In genomic region chr2:181459153-181459672, GRCm38 (mm10) we compare ENCODE assay signal across 8 mouse cellular contexts. TPM values are rescaled to one million over a fixed set of nuclear protein-coding genes. Genes with fewer than 3 reads are reported as not detected.
A peak's percentile ranks its signal among the peaks of the same experiment; 100 is the strongest.
DNase-seq lines count a peak whose midpoint lies in the region; ATAC-seq and TF ChIP-seq lines count a peak whose summit lies in the region.

Zbtb46 (minus strand) TSS chr2:181459426.

- no peak for TF ChIP-seq POLR2A in bone marrow, adult 2 months (IDR thresholded peaks at IDR 0.05; ENCODE audit: borderline replicate concordance, control insufficient read depth, low read depth, low read length)

- peak within 1 kb of the TSS; percentile 93 for H3K27ac ChIP-seq in bone marrow, adult 2 months (ENCODE audit: control insufficient read depth, insufficient read depth, low read depth, low read length, poor library complexity)
- H3K27ac ChIP-seq in heart, embryonic 14.5 days (replicated peaks in 1 of 2; ENCODE audit: control insufficient read depth in 1 of 2, insufficient read depth in 1 of 2, low read depth in 2 of 2, low read length in 2 of 2) = peak within 1 kb of the TSS; percentile 28 to 73
- peak within 1 kb of the TSS; percentile 97 for H3K27ac ChIP-seq in liver, embryonic 16.5 days (ENCODE audit: low read length)
- H3K27ac ChIP-seq in neural tube, embryonic 12.5 days = peak within 1 kb of the TSS; percentile 64
- H3K27ac ChIP-seq in stomach, embryonic 16.5 days (ENCODE audit: low read length) = peak within 1 kb of the TSS; percentile 14

- no peaks in the 10 kb centered on the region for H3K36me3 ChIP-seq in heart, embryonic 14.5 days (ENCODE audit: control insufficient read depth, insufficient read depth, low read length)
- H3K36me3 ChIP-seq in liver, embryonic 16.5 days (ENCODE audit: control insufficient read depth, insufficient read depth) = no peaks in the 10 kb centered on the region
- no peaks in the 10 kb centered on the region for H3K36me3 ChIP-seq in neural tube, embryonic 12.5 days
- no peaks in the 10 kb centered on the region for H3K36me3 ChIP-seq in stomach, embryonic 16.5 days (ENCODE audit: control insufficient read depth, insufficient read depth, low read length)

- H3K9ac ChIP-seq in heart, embryonic 14.5 days (ENCODE audit: low read length) = peak within 1 kb of the TSS; percentile 85
- peak within 1 kb of the TSS; percentile 89 for H3K9ac ChIP-seq in liver, embryonic 16.5 days (ENCODE audit: low read depth, low read length)
- H3K9ac ChIP-seq in neural tube, embryonic 12.5 days = peak within 1 kb of the TSS; percentile 88
- H3K9ac ChIP-seq in stomach, embryonic 16.5 days (ENCODE audit: low read length) = peak within 1 kb of the TSS; percentile 81

- H3K4me1 ChIP-seq in bone marrow, adult 2 months (ENCODE audit: control insufficient read depth, insufficient read depth, low read length) = no peaks in the 10 kb centered on the region
- peaks cover 11 to 24% of the 10 kb centered on the region in 2 experiments; a peak in 3 of 4 replicates for H3K4me1 ChIP-seq in heart, embryonic 14.5 days (ENCODE audit: control insufficient read depth in 2 of 2, insufficient read depth in 2 of 2, low read length in 2 of 2)
- peaks cover 55% of the 10 kb centered on the region for H3K4me1 ChIP-seq in liver, embryonic 16.5 days (ENCODE audit: control insufficient read depth, low read depth, low read length)
- H3K4me1 ChIP-seq in neural tube, embryonic 12.5 days = peaks cover 17% of the 10 kb centered on the region
- H3K4me1 ChIP-seq in stomach, embryonic 16.5 days (ENCODE audit: control insufficient read depth, insufficient read depth, low read length) = no peaks in the 10 kb centered on the region

- DNase-seq in A20 (ENCODE audit: low read depth, low spot score) = peak; percentile 72
- peak; percentile 96 for DNase-seq in kidney, postnatal 10 days

- no peak for TF ChIP-seq CTCF in bone marrow, adult 2 months (IDR thresholded peaks at IDR 0.05; ENCODE audit: control insufficient read depth, insufficient read depth, low read length)

- 2% methylated on average over 83 of the region's 83 CpGs for WGBS in bone marrow, adult 2 months
- WGBS in heart, embryonic 14.5 days = under 1% methylated on average over 50 of the region's 83 CpGs
- WGBS in liver, embryonic 16.5 days (ENCODE audit: insufficient replicate concordance) = 0% methylated on average over 44 of the region's 83 CpGs
- WGBS in neural tube, embryonic 12.5 days = 2% methylated on average over 60 of the region's 83 CpGs
- WGBS in stomach, embryonic 16.5 days = under 1% methylated on average over 78 of the region's 83 CpGs

- H3K4me3 ChIP-seq in bone marrow, adult 2 months (replicated peaks; ENCODE audit: control insufficient read depth, low read depth, low read length) = peak within 1 kb of the TSS; percentile 79
- peak within 1 kb of the TSS; percentile 67 to 75 for H3K4me3 ChIP-seq in heart, embryonic 14.5 days (ENCODE audit: control insufficient read depth in 1 of 2, insufficient read depth in 1 of 2, low read depth in 1 of 2, low read length in 2 of 2)
- peak within 1 kb of the TSS; percentile 98 for H3K4me3 ChIP-seq in liver, embryonic 16.5 days (ENCODE audit: low read depth, low read length)
- peak within 1 kb of the TSS; percentile 96 for H3K4me3 ChIP-seq in neural tube, embryonic 12.5 days
- H3K4me3 ChIP-seq in stomach, embryonic 16.5 days (replicated peaks; ENCODE audit: low read length) = peak within 1 kb of the TSS; percentile 67

- no peaks in the 10 kb centered on the region for H3K9me3 ChIP-seq in heart, embryonic 14.5 days (ENCODE audit: control insufficient read depth, low read length)
- no peaks in the 10 kb centered on the region for H3K9me3 ChIP-seq in liver, embryonic 16.5 days (replicated peaks; ENCODE audit: control insufficient read depth, low read length)
- no peaks in the 10 kb centered on the region for H3K9me3 ChIP-seq in neural tube, embryonic 12.5 days
- no peaks in the 10 kb centered on the region for H3K9me3 ChIP-seq in stomach, embryonic 16.5 days (replicated peaks; ENCODE audit: control insufficient read depth, low read length)

- H3K27me3 ChIP-seq in heart, embryonic 14.5 days (ENCODE audit: control insufficient read depth, insufficient read depth, low read length) = no peaks in the 10 kb centered on the region
- H3K27me3 ChIP-seq in liver, embryonic 16.5 days (ENCODE audit: control insufficient read depth, insufficient read depth, low read depth, low read length) = peaks cover 9% of the 10 kb centered on the region; the same call in 1 of the 2 replicates
- H3K27me3 ChIP-seq in neural tube, embryonic 12.5 days (replicated peaks) = 0 out of 2 replicates have a peak, but pooled peaks cover 3% of the 10 kb centered on the region
- no peaks in the 10 kb centered on the region for H3K27me3 ChIP-seq in stomach, embryonic 16.5 days (ENCODE audit: control insufficient read depth, insufficient read depth, low read length)

- peak; percentile 31 for ATAC-seq in erythroblast, adult 5-6 weeks (replicated peaks; ENCODE audit: low FRiP score, poor library complexity, severe bottlenecking)
- ATAC-seq in heart, embryonic 14.5 days (ENCODE audit: insufficient number of reproducible peaks, insufficient read depth, low FRiP score, low read depth) = peak; percentile 91
- ATAC-seq in liver, embryonic 16.5 days (ENCODE audit: low read depth) = peak; percentile 83
- peak; percentile 91 for ATAC-seq in neural tube, embryonic 12.5 days (ENCODE audit: low FRiP score, low read depth)
- ATAC-seq in stomach, embryonic 16.5 days (ENCODE audit: insufficient read depth, low FRiP score) = peak; percentile 92

- H3K4me2 ChIP-seq in heart, embryonic 14.5 days (ENCODE audit: low read length) = peak within 1 kb of the TSS; percentile 100
- peak within 1 kb of the TSS; percentile 100 for H3K4me2 ChIP-seq in liver, embryonic 16.5 days (ENCODE audit: low read depth, low read length)
- peak within 1 kb of the TSS; percentile 94 for H3K4me2 ChIP-seq in neural tube, embryonic 12.5 days (replicated peaks)
- H3K4me2 ChIP-seq in stomach, embryonic 16.5 days (ENCODE audit: low read depth, low read length) = peak within 1 kb of the TSS; percentile 99

RNA-seq across cellular contexts. Expression of gene Zbtb46, which starts in this region (rescaled TPM):
- polyA plus RNA-seq in bone marrow, adult 2 months (2011; ENCODE audit: insufficient read depth, insufficient read length, low replicate concordance, missing spikeins) = 5.2 and 9.7 TPM in 2 replicates
- 1.9 and 2.9 TPM in 2 replicates for total RNA-seq in erythroblast, adult 5-6 weeks (2015; ENCODE audit: low replicate concordance)
- total RNA-seq in erythroblast, adult 5-6 weeks (2017; ENCODE audit: low replicate concordance) = 5.4 and 6.2 TPM in 2 replicates
- polyA plus RNA-seq in heart, embryonic 14.5 days (2014; fragmentation: Nextera tagmentation; extraction: Ambion mirVana) = 8.8 and 10.6 TPM in 2 replicates
- polyA plus RNA-seq in liver, embryonic 16.5 days (2015; fragmentation: Nextera tagmentation; extraction: Ambion mirVana) = 7.0 and 7.5 TPM in 2 replicates
- 26.8 and 27.2 TPM in 2 replicates for polyA plus RNA-seq in neural tube, embryonic 12.5 days (2016; fragmentation: Nextera tagmentation; extraction: Ambion mirVana)
- polyA plus RNA-seq in stomach, embryonic 16.5 days (2015; fragmentation: Nextera tagmentation; extraction: Ambion mirVana) = 7.9 and 9.7 TPM in 2 replicates

Comparison
In these comparisons a context has a peak if more than half of its experiments do, and no peak if none do; other contexts are left out.
1. Peak in every context shown above with its lines: DNase-seq, ATAC-seq, H3K4me3 ChIP-seq and H3K27ac ChIP-seq.
2. H3K27ac ChIP-seq: peak in every context shown above with its lines; median percentile 97 in liver, embryonic 16.5 days; 93 in bone marrow, adult 2 months; 64 in neural tube, embryonic 12.5 days; 50 in heart, embryonic 14.5 days; 14 in stomach, embryonic 16.5 days.
3. ATAC-seq: peak in every context shown above with its lines; median percentile 92 in stomach, embryonic 16.5 days; 91 in heart, embryonic 14.5 days; 91 in neural tube, embryonic 12.5 days; 83 in liver, embryonic 16.5 days; 31 in erythroblast, adult 5-6 weeks.